ENCODE assay signal across 18 mouse cellular contexts in genomic region chr5:4580185-4580839, GRCm38 (mm10).
"Had no signal": no experiment of that assay in that cellular context is flagged by ENCODE, and none has a peak within 500 bp of the region (broad histone marks: within the 10 kb centered on the region; RNA-seq: fewer than 3 reads in every experiment).

No protein-coding gene starts in this region.

- DNase-seq: kidney, adult 2 months; kidney, postnatal 25 days; layer of hippocampus, postnatal 36 days; liver, embryonic 13.5 days; lung, adult 2 months; lung, postnatal 14 days; lung, postnatal 4 days; right cerebral cortex, adult 18-20 months; right cerebral cortex, postnatal 14 days; right cerebral cortex, postnatal 4 days; thymus, adult 2 months; thymus, postnatal 14 days; thymus, postnatal 4 days had no signal

- H3K36me3 ChIP-seq: liver, embryonic 13.5 days; neural tube, embryonic 12.5 days; neural tube, embryonic 15.5 days had no signal

- H3K27me3 ChIP-seq: liver, embryonic 13.5 days; neural tube, embryonic 12.5 days; neural tube, embryonic 15.5 days had no signal

- H3K27ac ChIP-seq: kidney, postnatal 0 days; left cerebral cortex, adult 2 months; liver, embryonic 13.5 days; neural tube, embryonic 12.5 days; neural tube, embryonic 15.5 days; stomach, postnatal 0 days had no signal

- H3K4me1 ChIP-seq: liver, embryonic 13.5 days; neural tube, embryonic 12.5 days; neural tube, embryonic 15.5 days had no signal

- H3K9ac ChIP-seq: liver, embryonic 13.5 days; neural tube, embryonic 12.5 days; neural tube, embryonic 15.5 days had no signal

- H3K9me3 ChIP-seq: liver, embryonic 13.5 days; neural tube, embryonic 12.5 days; neural tube, embryonic 15.5 days had no signal

- H3K4me3 ChIP-seq: left cerebral cortex, adult 2 months; liver, embryonic 13.5 days; neural tube, embryonic 12.5 days; neural tube, embryonic 15.5 days had no signal

- H3K4me2 ChIP-seq: liver, embryonic 13.5 days; neural tube, embryonic 12.5 days; neural tube, embryonic 15.5 days had no signal
